Mouse (Mus musculus): ENCODE results near the gene Nlrp14.
"Not testable (repeated sequence)": the region's sequence is repeated elsewhere in the genome, so short reads cannot be mapped to it uniquely, and the experiment has no call there.

Nlrp14 gene

DNA sequence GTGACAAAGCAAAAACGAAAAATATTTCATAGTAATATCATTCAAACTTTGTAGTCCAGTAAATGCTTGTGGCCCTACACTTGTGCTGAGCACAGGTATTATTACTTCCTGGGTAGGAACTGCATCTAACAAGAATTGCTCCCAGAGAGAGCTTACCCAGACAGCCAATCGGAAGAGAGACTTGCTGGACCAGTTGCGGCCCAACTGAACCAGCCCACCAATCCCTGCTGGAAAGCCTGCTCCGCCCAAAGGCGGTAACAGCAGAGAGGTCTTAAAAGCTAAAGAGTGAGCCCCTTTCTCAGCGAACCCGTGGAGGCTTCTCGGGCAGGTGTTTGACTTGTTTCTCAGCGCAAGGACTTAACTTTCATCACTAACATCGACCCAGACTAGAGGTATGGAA lies at the start of gene Nlrp14:
Gene Nlrp14, plus strand, starts transcription at position 301 of the 400 bp plus-strand sequence.
- no peak for DNase-seq (ENCODE audit: low spot score)

DNA sequence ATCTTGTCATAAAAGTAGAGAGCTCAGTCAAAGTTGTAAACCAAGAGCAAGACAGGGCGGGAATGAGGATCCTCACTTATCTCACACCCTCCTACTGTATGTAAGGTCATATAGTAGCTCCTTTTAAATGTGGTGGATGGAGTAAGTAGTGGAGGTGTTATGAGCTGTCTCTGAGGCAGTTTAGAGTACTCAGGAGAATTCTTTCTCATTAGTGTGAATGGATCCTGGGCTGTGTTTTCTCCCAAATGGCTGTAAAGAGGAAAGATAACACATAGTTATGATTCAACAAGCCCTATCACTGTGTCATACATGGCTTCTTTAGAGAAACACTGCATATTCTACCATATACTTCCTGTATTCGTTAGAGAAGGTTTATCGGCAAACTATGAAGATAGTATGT lies 35.8 kb upstream of the Nlrp14 start, which contains the start of gene Olfr715:
Gene Olfr715, minus strand, starts transcription at position 101 of the 400 bp plus-strand sequence.
- not testable (repeated sequence) for DNase-seq (ENCODE audit: low spot score)

- not testable (repeated sequence) for DNase-seq (ENCODE audit: low spot score)
Measured at GRCm38 (mm10) chr7:107138027-107138426, 28.8 kb upstream of the Nlrp14 start, which contains the start of gene Olfr716. Gene Olfr716, plus strand, starts transcription at chr7:107138327.

GRCm38 (mm10) chr7:107180406-107180805 lies 13.6 kb downstream of the Nlrp14 start:
- DNase-seq (ENCODE audit: low spot score) = no peak

DNA sequence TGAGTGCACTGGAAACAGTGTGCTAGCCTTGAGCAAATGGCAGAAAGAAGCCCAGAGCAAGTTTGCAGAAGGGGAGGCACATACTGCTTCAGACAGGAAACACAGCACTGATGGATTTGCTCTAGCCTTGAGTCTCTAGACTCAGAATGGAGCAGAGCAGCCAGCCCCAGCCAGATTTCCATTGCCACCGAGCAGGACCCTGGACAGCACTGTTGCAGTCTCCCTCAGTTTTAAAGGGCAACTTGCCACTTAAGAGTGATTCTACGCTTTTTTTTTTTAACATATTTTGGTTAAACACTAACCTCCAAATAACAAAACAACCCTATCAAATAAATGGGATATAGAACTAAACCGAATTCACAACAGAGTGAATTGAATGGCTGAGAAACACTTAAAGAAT lies 35.0 kb downstream of the Nlrp14 start:
- DNase-seq (ENCODE audit: low spot score) = no peak

DNA sequence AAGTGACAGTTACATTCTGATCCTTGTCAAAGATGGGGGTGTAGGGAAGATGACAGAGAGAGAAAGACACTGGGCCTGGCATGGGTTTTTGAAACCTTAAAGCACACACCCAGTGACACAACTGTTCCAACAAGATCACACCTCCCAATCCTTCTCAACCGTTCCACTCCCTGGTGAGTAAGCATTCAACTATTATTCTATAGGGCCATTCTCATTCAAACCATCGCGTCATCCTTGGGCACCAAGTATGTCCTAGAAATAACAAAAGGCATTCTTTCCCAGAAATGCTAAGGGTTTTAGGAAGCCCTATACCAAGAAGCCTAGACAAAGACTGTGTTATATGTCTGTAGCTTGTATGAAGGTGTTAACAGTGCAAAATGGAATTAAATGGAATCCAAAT lies 41.1 kb downstream of the Nlrp14 start:
- no peak for DNase-seq (ENCODE audit: low spot score)

DNA sequence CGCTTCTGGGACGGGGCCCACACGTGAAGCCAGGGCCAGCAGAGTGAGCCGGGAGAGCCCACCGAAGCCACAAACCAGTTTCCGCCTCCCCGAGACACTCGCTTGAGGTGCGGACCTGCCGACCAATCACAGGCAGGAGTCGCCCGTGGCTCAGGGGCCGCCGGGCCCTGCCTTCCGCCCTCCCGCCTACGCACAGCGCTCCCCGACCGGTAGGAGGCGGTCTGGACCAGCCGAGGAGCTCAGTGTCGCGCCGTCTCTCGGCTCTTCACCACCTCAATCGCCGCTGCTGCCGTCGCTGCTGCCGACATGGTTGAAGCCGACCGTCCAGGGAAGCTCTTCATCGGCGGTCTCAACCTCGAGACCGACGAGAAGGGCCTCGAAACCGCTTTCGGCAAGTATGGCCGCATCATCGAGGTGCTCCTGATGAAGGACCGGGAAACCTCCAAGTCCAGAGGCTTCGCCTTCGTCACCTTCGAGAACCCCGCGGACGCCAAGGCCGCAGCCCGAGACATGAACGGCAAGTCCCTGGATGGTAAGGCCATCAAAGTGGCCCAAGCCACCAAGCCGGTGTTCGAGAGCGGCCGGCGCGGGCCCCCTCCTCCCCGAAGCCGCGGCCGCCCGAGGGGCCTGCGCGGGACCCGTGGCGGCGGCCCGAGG lies 42.5 kb downstream of the Nlrp14 start, which contains the start of gene Rbmxl2:
Gene Rbmxl2, plus strand, starts transcription at position 242 of the 657 bp plus-strand sequence.
- DNase-seq (ENCODE audit: low spot score) = no peak

- DNase-seq (ENCODE audit: low spot score) = no peak
Measured at GRCm38 (mm10) chr7:107210126-107210576, 43.4 kb downstream of the Nlrp14 start.

GRCm38 (mm10) chr7:107215723-107216122 lies 48.9 kb downstream of the Nlrp14 start:
- no peak for DNase-seq (ENCODE audit: low spot score)

DNA sequence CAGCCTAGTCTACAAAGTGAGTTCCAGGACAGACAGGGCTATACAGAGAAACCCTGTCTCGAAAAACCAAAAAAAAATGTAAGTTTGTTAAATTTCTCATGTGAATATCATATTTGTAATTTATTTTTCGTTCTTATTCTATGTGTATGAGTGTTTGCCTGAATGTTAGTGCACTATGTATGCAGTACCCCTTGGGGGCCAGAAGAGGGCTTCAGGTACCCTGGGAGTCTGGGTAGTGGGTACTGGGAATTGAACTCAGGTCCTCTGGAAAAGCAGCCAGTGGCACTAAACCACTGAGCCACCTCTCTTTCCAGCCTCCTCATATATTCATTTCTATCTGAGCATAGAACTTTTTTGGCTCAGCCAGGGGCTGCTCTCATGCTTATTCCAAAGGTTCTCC lies 50.1 kb downstream of the Nlrp14 start:
- no peak for DNase-seq (ENCODE audit: low spot score)

DNA sequence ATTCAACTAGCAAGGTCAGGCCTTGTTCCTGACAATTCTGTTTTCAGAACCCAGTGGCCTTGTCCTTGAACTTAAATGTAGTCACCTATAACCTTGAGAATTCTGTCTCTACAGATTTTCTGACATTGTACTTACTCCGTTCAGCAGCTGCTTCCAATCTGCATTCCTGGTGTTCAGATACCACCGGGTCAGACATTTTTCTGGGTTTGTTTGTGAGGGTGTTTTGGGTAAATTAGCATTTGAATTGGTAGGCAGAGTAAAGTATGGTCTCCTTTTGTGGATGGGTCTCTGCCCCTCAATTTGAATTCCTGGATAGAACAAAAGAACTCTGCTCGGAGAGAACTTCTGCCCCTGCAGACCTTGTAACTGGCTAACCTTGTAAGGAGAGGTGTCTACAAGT lies 70.1 kb downstream of the Nlrp14 start:
- no peak for DNase-seq (ENCODE audit: low spot score)

GRCm38 (mm10) chr7:107237498-107237897 lies 70.7 kb downstream of the Nlrp14 start:
- no peak for DNase-seq (ENCODE audit: low spot score)

DNA sequence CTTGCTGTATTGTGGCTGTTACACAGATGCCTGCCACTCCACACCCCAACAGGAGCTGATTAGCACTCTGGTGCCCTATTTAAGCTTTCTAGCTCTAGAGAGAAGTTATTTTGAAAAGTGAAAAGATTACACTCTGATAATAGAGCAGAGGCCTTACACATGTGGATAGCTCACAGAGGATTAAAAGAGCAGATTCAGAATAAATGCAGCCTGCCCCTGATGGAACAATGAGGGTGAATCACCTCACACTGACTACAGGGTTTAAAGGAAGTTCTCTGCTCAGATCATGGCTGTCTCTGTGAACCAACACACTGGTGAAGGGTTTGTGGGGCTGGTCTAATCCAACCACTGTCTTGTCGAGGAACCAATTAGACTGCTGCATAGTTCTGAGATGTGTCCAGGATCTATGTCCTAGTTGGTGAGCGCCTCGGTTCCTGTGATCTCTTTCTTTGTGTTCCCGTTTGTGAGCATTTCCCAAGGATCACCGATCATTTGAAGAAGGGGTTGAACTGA lies 74.6 kb downstream of the Nlrp14 start:
- no peak for DNase-seq (ENCODE audit: low spot score)
